Comparison of ENCODE assay signal across 8 mouse cellular contexts in the genomic region with DNA sequence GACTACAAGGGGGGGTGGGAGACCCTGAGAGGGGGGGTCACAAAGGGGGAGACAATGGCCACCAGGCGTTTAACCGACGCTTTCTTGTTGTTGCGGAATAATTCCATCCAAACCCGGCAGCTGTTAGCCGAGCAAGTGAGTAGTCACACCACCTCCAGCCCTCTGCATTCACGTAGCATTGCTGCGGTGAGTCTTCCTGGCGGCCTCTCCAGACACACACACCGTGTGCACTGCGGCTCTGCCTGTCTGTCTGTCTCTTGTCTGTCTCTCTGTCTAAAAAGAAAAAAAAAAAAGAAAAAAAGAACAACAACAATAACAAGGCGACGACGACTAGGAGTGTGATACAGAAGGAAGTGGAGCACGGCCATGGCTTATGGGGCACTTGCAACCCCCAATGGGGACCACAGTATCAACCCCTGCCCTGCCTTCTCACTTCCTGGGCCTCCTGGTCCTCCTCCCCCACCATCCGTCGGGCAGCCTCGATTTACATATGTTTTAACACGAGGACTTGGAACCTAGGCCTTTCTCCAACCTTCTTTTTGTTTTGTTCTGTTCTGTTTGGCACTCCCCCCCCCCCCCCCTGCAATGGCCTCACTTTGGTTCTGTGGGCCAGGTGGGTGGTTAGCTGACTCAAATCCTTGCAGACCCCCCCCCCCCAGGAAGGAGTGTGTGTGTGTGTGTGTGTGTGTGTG. TPM values are rescaled to one million over a fixed set of nuclear protein-coding genes. Genes with fewer than 3 reads are reported as not detected.
DNase-seq lines count a peak whose midpoint lies in the region; ATAC-seq lines count a peak whose summit lies in the region.

No protein-coding gene starts in this region.

- H3K27ac ChIP-seq in embryonic facial prominence, embryonic 10.5 days (replicated peaks) = peak overlapping the region; percentile 88
- H3K27ac ChIP-seq in hindbrain, embryonic 16.5 days (ENCODE audit: low read depth, low read length) = peak overlapping the region; percentile 72
- peak overlapping the region; percentile 79 for H3K27ac ChIP-seq in liver, embryonic 16.5 days (ENCODE audit: low read length)
- peak overlapping the region; percentile 91 for H3K27ac ChIP-seq in neural tube, embryonic 11.5 days (ENCODE audit: low read depth, low read length)

- peak overlapping the region; percentile 88 for H3K4me3 ChIP-seq in embryonic facial prominence, embryonic 10.5 days
- peak overlapping the region; percentile 74 for H3K4me3 ChIP-seq in hindbrain, embryonic 16.5 days (ENCODE audit: low read length)
- H3K4me3 ChIP-seq in liver, embryonic 16.5 days (ENCODE audit: low read depth, low read length) = peak overlapping the region; percentile 89
- peak overlapping the region; percentile 73 for H3K4me3 ChIP-seq in neural tube, embryonic 11.5 days (ENCODE audit: low read depth, low read length)

- peaks cover 62% of the 10 kb centered on the region for H3K4me1 ChIP-seq in embryonic facial prominence, embryonic 10.5 days
- H3K4me1 ChIP-seq in hindbrain, embryonic 16.5 days (ENCODE audit: control insufficient read depth, insufficient read depth, low read depth, low read length) = peaks cover 26% of the 10 kb centered on the region
- peaks cover 20% of the 10 kb centered on the region for H3K4me1 ChIP-seq in liver, embryonic 16.5 days (ENCODE audit: control insufficient read depth, low read depth, low read length)
- peaks cover 22% of the 10 kb centered on the region for H3K4me1 ChIP-seq in neural tube, embryonic 11.5 days (ENCODE audit: control insufficient read depth, insufficient read depth, low read length)

- no peaks in the 10 kb centered on the region for H3K9me3 ChIP-seq in embryonic facial prominence, embryonic 10.5 days
- no peaks in the 10 kb centered on the region for H3K9me3 ChIP-seq in hindbrain, embryonic 16.5 days (ENCODE audit: control insufficient read depth, low read length)
- H3K9me3 ChIP-seq in liver, embryonic 16.5 days (replicated peaks; ENCODE audit: control insufficient read depth, low read length) = no peaks in the 10 kb centered on the region
- H3K9me3 ChIP-seq in neural tube, embryonic 11.5 days (ENCODE audit: control insufficient read depth, low read length) = no peaks in the 10 kb centered on the region

- ATAC-seq in hindbrain, embryonic 16.5 days = no peak; the same call in 1 of the 2 replicates
- ATAC-seq in liver, embryonic 16.5 days (ENCODE audit: low read depth) = no peak
- ATAC-seq in neural tube, embryonic 11.5 days (ENCODE audit: insufficient read depth, low FRiP score, low TSS enrichment) = no peak

- under 1% methylated on average over 19 of the region's 19 CpGs for WGBS in embryonic facial prominence, embryonic 10.5 days
- under 1% methylated on average over 19 of the region's 19 CpGs for whole genome bisulfite sequencing in hindbrain, embryonic 16.5 days
- under 1% methylated on average over 19 of the region's 19 CpGs for WGBS in liver, embryonic 16.5 days (ENCODE audit: insufficient replicate concordance)
- under 1% methylated on average over 19 of the region's 19 CpGs for WGBS in neural tube, embryonic 11.5 days

- H3K27me3 ChIP-seq in embryonic facial prominence, embryonic 10.5 days (replicated peaks; ENCODE audit: low read depth, poor library complexity, severe bottlenecking) = no peaks in the 10 kb centered on the region
- H3K27me3 ChIP-seq in hindbrain, embryonic 16.5 days (replicated peaks; ENCODE audit: control insufficient read depth, insufficient read depth, low read length) = no peaks in the 10 kb centered on the region
- no peaks in the 10 kb centered on the region for H3K27me3 ChIP-seq in liver, embryonic 16.5 days (ENCODE audit: control insufficient read depth, insufficient read depth, low read depth, low read length)
- no peaks in the 10 kb centered on the region for H3K27me3 ChIP-seq in neural tube, embryonic 11.5 days (ENCODE audit: control insufficient read depth, insufficient read depth, low read length)

- H3K4me2 ChIP-seq in hindbrain, embryonic 16.5 days (ENCODE audit: low read length) = peak overlapping the region; percentile 77
- H3K4me2 ChIP-seq in liver, embryonic 16.5 days (ENCODE audit: low read depth, low read length) = peak overlapping the region; percentile 85
- H3K4me2 ChIP-seq in neural tube, embryonic 11.5 days (ENCODE audit: low read depth) = peak overlapping the region; percentile 94

- H3K36me3 ChIP-seq in embryonic facial prominence, embryonic 10.5 days (replicated peaks) = no peaks in the 10 kb centered on the region
- no peaks in the 10 kb centered on the region for H3K36me3 ChIP-seq in hindbrain, embryonic 16.5 days (ENCODE audit: control insufficient read depth, insufficient read depth, low read length)
- H3K36me3 ChIP-seq in liver, embryonic 16.5 days (ENCODE audit: control insufficient read depth, insufficient read depth) = no peaks in the 10 kb centered on the region
- H3K36me3 ChIP-seq in neural tube, embryonic 11.5 days (ENCODE audit: control insufficient read depth, insufficient read depth, low read length) = no peaks in the 10 kb centered on the region

- H3K9ac ChIP-seq in hindbrain, embryonic 16.5 days (ENCODE audit: low read depth, low read length) = peak overlapping the region; percentile 75
- H3K9ac ChIP-seq in liver, embryonic 16.5 days (ENCODE audit: low read depth, low read length) = peak overlapping the region; percentile 84
- H3K9ac ChIP-seq in neural tube, embryonic 11.5 days (ENCODE audit: low read length) = peak overlapping the region; percentile 75

- peak; percentile 40 for DNase-seq in adrenal gland, adult 2 months
- DNase-seq in adrenal gland, adult 8-10 months = no peak
- DNase-seq in MN1 (ENCODE audit: low spot score) = peak; percentile 78
- DNase-seq in embryonic facial prominence, embryonic 10.5 days (ENCODE audit: low spot score) = peak; percentile 56
- DNase-seq in neural tube, embryonic 11.5 days (ENCODE audit: low spot score) = peak; percentile 58
- peak; percentile 43 for DNase-seq in yolk sac, embryonic 10.5 days (ENCODE audit: low spot score)

RNA-seq across cellular contexts. Expression of a gene that starts 1.0 kb away (rescaled TPM):
- total RNA-seq in adrenal gland, adult 2 months (2021) = 10 to 100 TPM; 45.2 to 51.0 TPM
- polyA plus RNA-seq in adrenal gland, adult 2 months (2012; rRNA removed) = 30.7 and 31.3 TPM in 2 replicates
- 10 to 100 TPM; 52.0 to 61.3 (median 55.4) TPM for total RNA-seq in adrenal gland, adult 8-10 months (2022)
- polyA plus RNA-seq in embryonic facial prominence, embryonic 10.5 days (2016; fragmentation: Nextera tagmentation; extraction: Ambion mirVana) = 10.6 and 11.2 TPM in 2 replicates
- polyA plus RNA-seq in hindbrain, embryonic 16.5 days (2015; fragmentation: Nextera tagmentation; extraction: Ambion mirVana) = 11.2 and 12.1 TPM in 2 replicates
- 2.6 and 3.6 TPM in 2 replicates for polyA plus RNA-seq in liver, embryonic 16.5 days (2015; fragmentation: Nextera tagmentation; extraction: Ambion mirVana)
- polyA plus RNA-seq in neural tube, embryonic 11.5 days (2014; fragmentation: Nextera tagmentation; extraction: Ambion mirVana) = 8.4 and 9.8 TPM in 2 replicates

RNA-seq across cellular contexts. Expression of a gene that starts 33.0 kb away (rescaled TPM):
- 10 to 100 TPM; 53.8 to 66.7 TPM for total RNA-seq in adrenal gland, adult 2 months (2021)
- polyA plus RNA-seq in adrenal gland, adult 2 months (2012; rRNA removed) = 156 and 183 TPM in 2 replicates
- 10 to 100 TPM; 57.3 to 68.1 (median 62.5) TPM for total RNA-seq in adrenal gland, adult 8-10 months (2022)
- polyA plus RNA-seq in embryonic facial prominence, embryonic 10.5 days (2016; fragmentation: Nextera tagmentation; extraction: Ambion mirVana) = 38.4 and 40.5 TPM in 2 replicates
- polyA plus RNA-seq in hindbrain, embryonic 16.5 days (2015; fragmentation: Nextera tagmentation; extraction: Ambion mirVana) = 15.2 and 18.1 TPM in 2 replicates
- polyA plus RNA-seq in liver, embryonic 16.5 days (2015; fragmentation: Nextera tagmentation; extraction: Ambion mirVana) = 25.9 and 28.0 TPM in 2 replicates
- 43.2 and 44.1 TPM in 2 replicates for polyA plus RNA-seq in neural tube, embryonic 11.5 days (2014; fragmentation: Nextera tagmentation; extraction: Ambion mirVana)
